Mouse (Mus musculus): ENCODE results near the gene Pla2g2e.
"Not testable (repeated sequence)": the region's sequence is repeated elsewhere in the genome, so short reads cannot be mapped to it uniquely, and the experiment has no call there.

The Pla2g2e gene

DNA sequence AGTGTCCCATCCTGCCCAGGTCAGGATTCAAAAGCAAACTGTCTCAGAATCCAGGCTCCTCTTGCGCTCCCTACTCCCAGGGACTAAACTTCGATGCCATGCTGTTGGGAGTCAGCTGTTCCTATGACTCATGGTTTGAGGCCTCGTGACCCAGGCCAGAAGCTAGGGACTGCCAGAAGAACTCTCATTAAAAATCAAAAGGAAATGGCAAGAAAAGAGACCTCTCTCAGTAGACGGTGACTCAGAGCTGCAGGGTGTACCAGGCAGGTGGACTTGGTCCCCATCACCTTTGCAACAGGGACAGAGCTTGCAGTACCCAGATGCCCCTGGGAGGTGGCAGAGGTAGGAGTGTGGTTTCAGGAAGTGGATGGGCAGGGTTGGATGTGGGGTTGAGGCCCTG lies at the start of gene Pla2g2e:
Gene Pla2g2e (plus strand): TSS at position 212 of the 400 bp plus-strand sequence.
- no peak for DNase-seq (ENCODE audit: low read depth, low spot score)

DNA sequence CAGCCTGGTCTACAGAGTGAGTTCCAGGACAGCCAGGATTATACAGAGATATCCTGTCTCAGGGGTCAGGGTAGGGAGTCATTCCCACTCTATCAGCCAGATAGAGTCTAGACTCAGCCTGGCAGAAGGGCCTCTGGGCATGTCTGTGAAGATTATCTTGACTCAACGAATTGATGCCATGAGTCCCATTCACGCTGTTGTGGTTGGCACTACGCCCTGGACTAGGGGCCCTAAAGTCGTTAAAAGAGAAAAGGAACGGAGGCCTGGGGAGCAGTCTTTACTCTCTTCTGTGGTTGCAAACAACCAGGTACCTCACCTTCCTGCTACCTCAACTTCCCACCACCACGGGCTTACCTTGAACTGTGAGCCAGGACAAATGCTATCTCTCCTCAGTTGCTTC lies 37.9 kb upstream of the Pla2g2e start:
- no peak for DNase-seq (ENCODE audit: low read depth, low spot score)

DNA sequence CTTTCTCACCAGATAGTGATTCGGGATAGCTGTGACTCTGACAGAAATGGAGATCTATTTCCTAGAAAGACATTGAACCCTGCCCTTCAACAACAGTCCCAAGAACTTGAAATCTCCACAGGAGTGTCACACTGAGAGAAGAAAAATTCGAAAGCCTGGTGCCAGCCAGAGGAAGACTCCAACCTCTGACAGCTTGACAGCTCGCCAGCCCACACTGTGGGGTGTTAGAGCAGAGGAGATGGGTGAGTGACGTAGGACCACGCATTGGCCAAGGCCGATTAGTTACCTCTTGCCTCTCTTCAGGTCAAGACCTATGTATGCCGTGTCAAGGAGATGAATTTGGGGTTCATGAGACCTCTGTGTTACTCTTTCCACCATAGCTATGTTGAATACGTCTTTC lies 37.0 kb upstream of the Pla2g2e start:
- no peak for DNase-seq (ENCODE audit: low read depth, low spot score)

DNA sequence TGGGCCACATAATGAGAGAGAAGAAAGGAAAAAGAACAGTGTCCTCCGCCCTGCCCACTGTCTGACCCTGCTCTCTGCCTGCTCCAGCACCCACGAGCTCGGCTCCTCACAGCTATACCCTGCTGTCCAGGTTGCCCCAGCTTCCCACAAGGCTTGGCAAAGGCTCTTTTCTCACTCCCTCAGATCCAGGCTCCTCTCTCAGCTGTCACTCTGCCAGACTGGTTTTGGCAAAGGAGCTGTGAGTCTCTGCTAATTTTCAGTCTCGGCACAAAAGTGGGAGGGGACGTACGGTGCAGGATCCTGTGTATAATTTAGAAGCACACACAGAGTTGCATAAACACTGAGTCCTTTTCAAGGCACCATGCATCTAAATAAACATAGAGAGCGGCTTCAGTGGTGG lies 36.4 kb upstream of the Pla2g2e start:
- no peak for DNase-seq (ENCODE audit: low read depth, low spot score)

DNA sequence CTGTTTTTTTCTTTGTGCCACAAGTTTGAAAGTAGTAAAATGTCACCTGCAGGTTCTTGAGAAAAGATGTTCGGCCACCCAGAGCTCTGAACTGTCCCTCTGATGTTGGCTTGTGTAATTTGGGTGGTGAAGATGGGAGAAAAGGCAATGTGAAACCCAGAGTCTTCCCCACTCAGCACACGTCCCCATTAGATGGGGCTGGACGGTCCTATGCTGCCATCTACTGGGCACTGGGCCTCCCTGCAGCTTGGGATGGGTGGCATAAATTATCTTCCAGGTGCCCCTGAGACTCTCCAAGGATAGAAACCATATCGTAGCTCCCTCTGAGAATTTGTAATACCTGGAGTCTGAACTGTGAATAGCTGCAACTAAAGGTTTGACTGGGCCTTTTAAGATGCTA lies 26.3 kb upstream of the Pla2g2e start:
- DNase-seq (ENCODE audit: low read depth, low spot score), result peak; percentile 45

DNA sequence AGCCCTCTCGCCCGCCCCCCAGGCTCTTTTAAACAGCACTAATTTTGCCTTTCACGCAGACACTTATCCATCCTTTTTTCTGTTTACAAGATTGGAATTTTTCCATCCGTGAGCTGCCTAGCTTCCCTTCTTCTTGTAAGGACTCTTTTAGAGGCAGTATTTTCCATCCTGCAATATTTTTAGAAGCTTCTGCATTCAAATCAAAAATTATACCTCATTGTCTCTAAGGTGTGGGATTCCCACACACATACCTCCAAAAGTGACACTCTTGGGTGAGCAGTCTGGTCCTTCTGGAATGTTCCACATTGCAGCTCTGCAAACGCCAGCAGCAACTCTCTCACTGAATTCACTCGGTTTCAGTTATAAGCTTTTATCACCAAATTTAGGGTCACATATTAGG lies 24.8 kb upstream of the Pla2g2e start:
- DNase-seq (ENCODE audit: low read depth, low spot score), result no peak

DNA sequence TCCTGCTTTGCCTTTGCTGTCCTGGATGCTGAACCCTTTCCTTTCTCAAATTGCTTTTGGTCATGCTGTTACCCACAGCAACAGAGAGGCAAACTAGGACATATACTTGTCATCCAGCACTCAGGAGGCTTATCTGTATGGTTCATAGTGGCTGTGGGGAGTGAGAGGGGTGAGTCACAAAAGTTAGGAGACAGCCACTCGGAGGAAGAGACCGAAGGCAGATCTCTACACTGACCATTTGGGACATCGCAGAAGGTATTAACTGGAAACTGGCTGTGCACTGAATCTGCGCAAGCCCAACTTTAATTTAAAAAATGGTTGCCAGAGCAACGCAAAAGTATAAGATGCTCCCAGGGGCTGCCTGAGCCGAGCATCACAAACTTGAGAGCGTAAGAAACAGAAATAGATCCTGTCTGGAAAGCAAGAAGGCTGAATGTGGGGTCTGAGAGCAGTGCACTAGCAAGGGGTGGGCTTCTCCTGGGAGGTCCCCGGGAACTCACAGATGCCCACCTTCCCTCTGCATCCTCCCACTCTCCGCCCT lies 22.6 kb upstream of the Pla2g2e start:
- DNase-seq (ENCODE audit: low read depth, low spot score), result no peak

DNA sequence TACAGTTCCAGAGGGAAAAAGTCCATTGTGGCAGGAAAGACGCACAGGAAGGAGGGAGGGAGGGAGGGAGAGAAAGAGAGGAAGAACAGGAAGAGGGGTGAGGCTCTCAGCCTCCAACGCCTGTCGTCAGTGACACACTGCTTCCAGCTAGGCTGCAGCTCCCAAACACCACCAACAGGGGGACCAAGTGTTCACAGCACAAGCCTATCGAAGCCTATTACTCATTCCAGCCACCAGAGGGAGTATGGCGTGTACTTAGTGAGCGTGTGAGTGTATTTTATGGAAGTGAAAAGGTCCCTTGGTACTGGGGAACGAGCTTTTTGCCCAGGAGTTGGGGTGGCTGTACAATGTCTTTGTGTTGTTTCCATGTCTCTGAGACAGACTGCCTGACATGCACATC lies 21.3 kb upstream of the Pla2g2e start:
- peak; percentile 68 for DNase-seq (ENCODE audit: low read depth, low spot score)

DNA sequence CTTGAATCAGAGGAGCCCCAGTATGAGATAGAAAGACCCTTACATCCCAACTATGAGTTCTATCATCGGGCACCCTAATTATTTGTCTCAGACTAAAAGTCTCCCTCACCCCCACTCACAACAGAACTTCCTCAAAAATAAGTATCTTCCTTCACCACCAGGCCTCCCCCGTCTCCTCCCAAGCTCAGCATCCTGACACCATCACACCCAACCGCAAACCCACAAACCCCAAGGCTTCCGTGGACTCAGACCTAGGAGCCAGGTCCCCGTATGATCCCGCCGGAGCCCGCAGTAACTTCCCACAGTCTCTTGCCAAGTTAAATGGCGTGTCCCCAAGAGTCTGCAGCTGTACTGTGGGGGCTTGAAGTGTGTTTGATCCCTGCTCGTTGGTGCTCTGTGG lies 20.2 kb upstream of the Pla2g2e start:
- no peak for DNase-seq (ENCODE audit: low read depth, low spot score)

DNA sequence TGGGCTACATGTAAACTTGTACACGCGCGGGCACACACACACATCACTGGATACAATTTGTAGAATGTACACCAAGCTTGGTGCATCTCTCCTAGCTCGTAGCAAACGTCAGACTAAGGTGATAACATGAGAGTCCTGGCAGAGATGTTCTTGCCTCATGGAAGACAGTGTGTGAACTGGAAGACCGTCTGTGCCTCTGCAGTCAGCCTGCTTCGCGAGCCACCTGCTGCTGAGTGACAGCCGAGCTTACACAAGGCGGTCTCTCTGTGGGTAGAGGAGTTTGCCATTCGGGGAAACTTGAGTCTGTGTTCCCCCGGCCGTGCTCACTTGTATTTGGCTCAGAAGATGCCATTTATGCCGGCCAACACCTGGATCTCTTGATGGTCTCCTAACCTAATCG lies 19.3 kb upstream of the Pla2g2e start:
- no peak for DNase-seq (ENCODE audit: low read depth, low spot score)

DNA sequence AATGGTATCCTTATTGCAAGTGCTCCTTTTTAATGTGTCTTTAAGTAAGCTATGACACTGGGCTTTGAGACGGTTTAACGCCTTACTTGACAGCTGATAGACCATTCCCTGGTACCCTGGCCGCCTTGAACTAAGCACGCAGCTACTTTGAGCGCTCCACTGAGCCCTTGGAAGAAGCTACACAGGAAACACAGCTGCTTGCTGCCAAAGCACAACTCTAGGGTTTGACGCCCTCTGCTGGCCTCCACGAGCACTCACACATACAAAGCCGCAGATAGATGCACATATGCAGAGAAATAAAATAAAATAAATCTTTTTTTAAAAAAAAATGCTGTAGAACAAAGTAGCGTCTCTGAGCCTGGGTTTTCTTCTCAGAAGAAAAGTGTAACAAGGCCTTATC lies 18.5 kb upstream of the Pla2g2e start:
- no peak for DNase-seq (ENCODE audit: low read depth, low spot score)

DNA sequence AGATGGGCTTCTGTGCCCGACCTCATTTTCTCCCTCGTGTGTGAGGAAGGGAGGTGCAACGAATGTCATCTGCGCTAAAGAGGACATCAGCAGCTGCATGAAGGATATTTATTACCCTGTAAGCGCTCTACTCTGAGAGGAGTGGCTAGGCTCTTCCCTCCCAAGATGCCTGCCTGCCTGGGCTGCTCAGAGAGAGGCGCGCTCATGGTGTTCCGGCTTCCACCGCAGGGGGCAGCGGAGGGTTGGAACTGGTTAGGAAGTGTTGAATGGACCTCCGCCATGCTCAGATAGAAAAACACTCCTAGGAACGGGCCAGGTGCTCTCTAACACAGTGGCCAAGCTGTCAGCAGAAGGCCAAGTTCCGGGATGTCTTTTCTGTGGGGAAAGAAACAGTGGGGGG lies 18.0 kb upstream of the Pla2g2e start:
- DNase-seq (ENCODE audit: low read depth, low spot score), result peak; percentile 30

DNA sequence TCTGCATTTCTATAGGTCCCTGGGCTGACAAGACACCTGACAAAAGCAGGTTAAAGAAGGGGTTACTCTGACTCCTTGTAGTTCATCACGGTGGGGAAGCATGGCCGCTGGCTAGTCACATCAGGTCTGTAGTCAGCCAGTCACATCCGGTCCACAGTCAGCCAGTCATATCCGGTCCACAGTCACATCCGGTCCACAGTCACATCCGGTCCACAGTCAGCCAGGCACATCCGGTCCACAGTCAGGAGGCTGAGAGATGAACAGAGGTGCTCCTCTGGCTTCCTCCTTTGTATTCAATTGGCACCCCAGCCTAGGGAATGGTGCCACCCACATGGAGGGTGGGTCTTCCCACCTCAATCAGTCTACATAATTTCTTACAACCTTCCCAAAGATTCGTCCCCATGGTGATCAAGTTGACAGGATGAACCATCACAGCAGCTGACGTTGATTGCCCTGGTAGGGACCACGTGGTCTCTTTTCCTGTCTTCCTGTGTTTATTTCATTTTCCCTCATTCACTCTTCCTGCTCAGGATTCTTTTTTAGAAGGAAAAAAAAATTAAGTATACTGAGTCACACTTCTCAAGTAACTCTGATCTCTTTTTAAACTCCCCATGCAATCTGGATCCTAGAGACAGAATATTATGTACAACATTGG lies 14.3 kb upstream of the Pla2g2e start, which contains the start of gene Pla2g5:
Gene Pla2g5 (minus strand): TSS at position 139 of the 655 bp plus-strand sequence.
- no peak for DNase-seq (ENCODE audit: low read depth, low spot score)

DNA sequence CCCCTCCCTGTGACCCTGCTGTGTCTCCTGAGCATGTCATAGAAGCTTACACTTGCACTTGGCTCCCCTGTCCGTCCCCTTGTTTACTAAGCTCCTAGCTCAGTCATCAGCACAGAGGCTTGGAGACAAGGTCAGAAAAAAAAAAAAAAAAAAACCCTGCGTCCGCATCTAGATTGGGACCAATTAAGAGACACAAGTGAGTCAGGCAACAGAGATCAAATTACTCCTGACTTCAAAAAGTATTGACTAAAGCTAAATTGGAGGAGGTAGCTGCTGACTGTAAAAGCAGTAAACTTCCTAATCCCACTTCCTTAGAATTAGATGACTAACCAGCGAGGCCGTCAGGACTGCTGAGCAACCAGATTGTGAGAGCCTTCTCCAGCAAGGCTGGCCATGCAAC lies 12.7 kb upstream of the Pla2g2e start:
- DNase-seq (ENCODE audit: low read depth, low spot score), result no peak

DNA sequence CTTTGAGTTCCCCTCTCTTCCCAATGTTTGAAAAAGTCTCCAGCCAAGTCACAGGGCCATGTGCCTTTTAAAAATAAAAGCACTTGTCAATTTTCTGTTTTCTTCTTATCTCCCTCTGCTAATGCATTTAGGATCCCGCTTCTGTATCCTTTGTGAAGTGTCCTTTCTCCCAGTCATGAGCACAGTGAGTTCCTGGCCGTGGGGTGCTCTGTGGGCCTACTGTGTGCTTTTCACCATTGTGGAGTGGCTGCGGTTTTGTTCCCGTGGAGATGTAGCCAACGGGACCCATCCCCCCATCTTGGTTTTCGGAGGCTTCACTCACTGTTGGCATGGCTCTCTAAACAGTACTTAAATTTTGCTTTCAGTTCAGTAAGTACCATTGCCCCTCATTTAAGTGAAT lies 11.8 kb upstream of the Pla2g2e start:
- DNase-seq (ENCODE audit: low read depth, low spot score), result no peak

DNA sequence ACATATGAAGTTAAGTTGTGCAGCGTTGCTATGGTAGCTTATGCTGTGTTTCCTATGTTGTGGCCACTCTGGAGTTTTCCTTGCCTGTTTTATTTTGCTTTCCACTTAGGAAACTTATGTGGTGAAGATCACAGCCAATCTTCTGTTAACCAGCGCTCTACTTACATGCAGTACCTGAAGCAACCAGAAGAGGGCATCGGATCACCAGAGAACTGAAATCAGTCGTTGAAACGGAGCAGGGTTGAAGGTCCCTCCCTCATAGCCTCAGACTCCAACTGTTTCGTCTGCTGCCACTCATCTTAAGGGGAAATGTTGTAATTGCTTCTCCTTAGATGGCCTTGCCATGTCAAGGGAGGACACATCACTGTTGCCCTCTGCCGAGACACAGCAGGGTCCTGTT lies 11.3 kb upstream of the Pla2g2e start:
- peak; percentile 68 for DNase-seq (ENCODE audit: low read depth, low spot score)

DNA sequence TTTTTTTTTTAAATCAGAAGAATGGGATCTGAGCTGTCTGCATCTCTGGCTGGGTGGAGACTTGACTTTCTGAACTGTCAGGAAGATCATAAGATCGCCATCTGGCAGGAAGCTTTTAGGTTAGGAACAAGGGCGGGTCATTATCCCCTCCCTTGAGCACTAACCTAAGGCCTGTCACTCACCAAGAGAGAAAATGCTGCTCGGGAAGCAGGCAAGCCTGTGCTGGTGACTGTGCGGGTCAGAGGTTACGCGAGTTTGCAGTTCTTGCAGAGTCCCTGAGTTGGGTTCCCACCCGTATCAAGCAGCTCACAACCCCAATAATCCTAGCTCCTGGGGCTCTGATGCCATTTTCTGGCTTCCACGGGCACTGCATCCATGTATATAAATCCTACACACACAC lies 9.1 kb upstream of the Pla2g2e start:
- DNase-seq (ENCODE audit: low read depth, low spot score), result no peak

DNA sequence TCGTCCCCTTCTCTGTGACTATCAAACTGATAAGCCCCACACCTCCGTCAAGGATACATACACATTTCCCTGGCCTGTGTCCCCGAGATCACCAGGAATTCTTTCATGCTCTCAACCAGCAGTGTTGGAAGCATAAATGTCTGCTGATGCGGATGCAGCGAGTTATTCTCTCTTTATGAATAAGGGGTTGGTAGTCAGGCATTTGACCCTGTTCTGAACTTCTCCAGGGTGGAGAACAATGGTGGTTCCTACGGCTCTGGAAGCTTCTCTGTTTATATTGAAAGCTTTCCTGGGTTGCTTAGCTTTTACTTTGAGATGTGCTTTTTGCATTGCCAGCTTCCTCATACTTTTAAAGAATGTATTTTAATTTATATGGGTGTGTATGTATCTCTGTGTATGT lies 3.9 kb upstream of the Pla2g2e start, which contains the start of gene Gm13030:
Gene Gm13030 (minus strand): TSS at position 101 of the 400 bp plus-strand sequence.
- no peak for DNase-seq (ENCODE audit: low read depth, low spot score)

DNA sequence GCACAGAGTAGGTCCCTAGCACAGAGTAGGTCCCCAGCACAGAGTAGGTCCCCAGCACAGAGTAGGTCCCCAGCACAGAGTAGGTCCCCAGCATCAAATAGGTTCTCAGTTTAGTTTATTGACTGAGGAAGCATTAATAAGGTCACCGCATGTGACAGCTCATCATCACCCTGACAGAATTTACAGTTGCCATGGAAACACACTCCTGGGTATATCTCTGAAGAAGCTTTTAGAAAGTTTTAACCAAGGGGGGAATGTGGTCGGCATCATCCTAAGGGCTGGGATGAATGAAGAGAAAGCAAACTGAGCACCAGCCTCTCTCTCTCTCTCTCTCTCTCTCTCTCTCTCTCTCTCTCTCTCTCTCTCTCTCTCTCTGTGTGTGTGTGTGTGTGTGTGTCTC lies 2.5 kb upstream of the Pla2g2e start:
- not testable (repeated sequence) for DNase-seq (ENCODE audit: low read depth, low spot score)

DNA sequence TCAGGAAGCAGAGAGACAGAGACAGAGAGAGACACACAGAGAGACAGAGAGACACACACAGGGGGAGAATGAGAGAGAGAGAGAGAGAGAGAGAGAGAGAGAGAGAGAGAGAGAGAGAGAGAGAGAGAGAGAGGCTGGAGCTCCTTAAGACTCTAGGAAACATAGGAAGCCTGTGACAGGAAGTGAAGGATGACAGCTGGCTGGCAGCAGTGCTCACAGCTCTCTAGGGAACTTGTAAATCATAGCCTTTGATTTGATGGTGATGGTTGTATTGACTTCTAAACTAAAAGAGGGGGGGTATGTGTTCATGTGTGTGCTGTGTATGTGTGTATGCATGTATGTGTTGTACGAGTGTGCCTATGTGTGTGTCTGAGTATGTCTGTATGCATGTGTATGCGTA lies 1.8 kb upstream of the Pla2g2e start:
- no peak for DNase-seq (ENCODE audit: low read depth, low spot score)

DNA sequence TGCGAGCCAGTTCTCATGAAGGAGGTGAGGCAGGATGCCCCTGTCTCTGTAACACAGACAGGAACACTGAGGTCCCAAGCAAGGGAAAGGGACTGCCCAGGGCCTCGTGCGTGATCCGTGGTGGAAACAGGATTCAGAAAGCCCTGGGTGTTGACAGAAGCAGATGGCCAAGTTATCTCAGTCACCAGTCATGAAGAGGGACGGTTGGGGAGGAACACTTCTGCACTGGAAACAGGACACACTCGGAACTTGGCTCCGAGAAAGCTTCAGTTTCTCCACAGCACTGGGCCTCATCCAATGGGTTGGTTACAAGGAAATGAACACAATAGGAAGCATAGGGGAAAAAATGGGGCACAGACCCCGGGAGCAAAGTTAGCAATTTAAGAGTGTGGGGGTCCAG lies 1.0 kb downstream of the Pla2g2e start:
- no peak for DNase-seq (ENCODE audit: low read depth, low spot score)

DNA sequence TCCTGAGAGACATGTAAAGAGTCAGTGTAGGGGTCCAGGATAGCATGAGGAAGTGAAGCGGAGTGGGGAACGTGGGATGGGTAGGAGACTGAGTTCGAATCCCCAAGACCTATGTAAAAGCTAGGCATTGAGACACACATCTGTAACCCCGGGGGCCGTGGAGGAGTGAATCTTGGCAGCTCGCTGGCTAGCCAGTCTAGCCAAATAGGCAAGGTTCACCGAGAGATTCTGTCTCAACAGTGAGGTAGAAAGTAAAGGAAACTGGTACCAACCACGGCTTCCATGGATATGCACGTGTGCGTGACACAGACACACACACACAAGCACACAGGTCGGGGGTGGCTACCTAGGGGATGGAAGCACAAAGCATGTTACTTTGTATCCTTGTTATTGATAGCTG lies 2.1 kb downstream of the Pla2g2e start:
- no peak for DNase-seq (ENCODE audit: low read depth, low spot score)

DNA sequence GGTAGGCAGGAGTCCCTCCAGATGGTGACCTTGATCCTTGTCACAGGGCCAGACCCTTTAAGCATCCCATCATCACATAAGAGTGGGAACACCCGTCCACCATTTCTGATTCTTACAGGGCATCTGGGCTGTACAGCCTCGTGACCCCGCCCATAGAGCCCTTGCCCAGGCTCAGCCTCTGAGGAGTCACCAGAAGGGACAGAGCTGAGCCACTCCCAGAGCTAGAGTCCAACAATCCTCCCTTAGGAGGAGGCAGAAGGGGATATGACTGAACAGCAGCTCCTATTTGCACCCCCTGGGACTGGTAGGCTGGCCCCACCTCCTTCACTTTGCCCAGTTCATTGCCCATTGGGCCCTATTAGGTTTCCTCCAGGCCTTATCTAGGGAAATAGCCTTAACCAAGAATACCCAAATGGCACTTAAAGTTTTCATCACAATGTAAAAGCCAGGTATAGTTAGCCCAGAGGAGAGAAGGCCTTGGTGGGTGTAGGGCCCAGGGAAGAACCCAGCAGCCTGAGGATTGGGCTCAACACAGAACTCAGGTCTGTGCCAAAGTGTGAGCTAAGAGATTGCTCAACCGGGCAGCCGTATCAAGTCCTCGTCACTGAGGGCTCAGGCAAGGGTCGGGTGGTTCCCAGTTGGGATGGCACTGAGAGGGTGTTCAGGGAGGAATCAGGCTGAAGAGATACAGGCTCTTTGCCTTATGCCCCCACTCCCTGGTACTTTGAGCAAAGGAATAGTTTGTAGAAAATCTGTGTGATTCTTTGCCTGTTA lies 3.3 kb downstream of the Pla2g2e start:
- no peak for DNase-seq (ENCODE audit: low read depth, low spot score)
